Mouse (Mus musculus): ENCODE results near the gene Plk5.
"Not testable (repeated sequence)": the region's sequence is repeated elsewhere in the genome, so short reads cannot be mapped to it uniquely, and the experiment has no call there.

Plk5 gene

DNA sequence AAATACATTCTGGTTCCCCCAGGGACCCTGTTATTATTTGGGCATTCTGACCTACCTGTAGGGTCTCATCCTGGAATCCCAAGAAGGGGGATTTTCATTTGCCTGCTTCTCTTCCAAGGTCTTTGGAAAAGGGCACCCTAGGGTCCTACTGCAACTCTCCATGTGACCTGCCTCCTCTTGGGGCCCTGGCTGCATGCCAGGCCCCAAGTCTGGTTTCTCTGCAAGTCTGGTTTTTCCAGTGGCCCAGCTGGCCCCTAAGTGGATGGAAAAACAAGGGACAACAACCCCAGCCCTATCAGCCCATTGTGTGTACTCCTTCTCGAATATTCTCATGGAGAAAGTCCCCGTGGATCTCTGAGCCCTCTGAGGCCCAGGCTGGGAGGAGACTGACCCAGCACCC lies 25.4 kb upstream of the Plk5 start:
- DNase-seq (ENCODE audit: low spot score in 2 of 2), result no peak

DNA sequence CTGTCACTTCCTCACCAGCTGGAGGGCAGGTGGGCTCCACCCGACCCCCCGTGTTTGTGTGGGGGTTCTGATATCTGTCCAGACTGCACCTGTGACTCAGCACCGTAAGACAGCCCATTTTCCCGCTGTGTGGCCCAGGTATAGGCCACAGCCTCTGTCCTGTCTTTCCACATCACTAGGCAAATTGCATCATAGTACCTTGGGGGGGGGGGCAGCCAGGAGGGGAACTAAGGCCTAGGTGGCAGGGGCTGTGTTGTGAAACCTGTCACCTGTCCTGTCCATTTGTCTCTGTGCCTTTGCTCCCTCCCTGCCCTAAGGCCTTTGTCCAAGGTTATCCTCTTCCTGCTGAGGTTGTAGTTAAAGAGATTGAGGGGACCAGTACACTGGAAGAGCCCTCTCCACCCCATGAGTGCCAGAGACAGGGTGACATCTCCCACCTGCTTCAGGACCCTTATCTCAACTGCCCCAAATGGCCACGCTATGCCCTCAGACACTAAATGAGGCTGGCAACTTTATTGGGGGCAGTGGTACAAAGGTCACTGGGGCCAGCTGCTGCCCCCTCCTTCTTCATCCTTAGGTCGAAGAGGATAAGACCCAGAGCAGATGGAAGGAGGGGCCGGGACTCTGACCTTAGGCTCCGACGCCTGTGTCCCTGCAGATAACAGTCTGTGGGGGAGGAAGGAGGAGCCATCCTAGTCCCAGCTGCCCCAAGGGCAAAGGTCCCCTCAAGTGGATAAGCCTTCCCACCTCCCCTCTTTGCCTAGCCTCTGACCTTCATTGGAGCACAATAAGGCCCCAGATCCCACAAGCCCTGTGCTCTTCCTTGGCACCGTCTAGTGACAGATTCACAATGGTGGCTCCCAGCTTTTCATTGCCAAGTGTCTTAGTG lies 24.4 kb upstream of the Plk5 start:
- no peak for DNase-seq (ENCODE audit: low spot score in 2 of 2)

GRCm38 (mm10) chr10:80332525-80332989 lies 23.7 kb upstream of the Plk5 start:
- DNase-seq (ENCODE audit: low spot score in 2 of 2), result no peak

DNA sequence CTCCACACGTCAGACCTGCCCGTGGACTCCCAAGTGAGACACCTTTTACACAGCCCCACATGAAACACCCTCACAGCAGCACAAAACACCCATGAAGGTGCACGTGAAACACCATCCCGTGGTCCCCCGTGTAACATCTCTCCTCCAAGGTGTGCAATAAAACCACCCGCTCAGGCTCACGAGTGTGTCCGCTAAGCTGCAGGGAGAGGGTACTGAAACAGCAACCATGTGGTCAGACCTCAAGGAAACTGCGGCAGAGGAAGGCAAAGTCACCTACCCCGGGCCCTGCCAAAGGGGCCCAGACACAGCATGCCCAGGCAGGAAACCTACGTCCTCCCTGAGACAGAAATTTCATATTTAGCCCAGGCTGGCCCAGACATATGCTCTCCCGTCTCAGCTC lies 20.0 kb upstream of the Plk5 start:
- DNase-seq (ENCODE audit: low spot score in 2 of 2), result no peak

GRCm38 (mm10) chr10:80339941-80340750 lies 16.1 kb upstream of the Plk5 start:
- peak; percentile 89 to 90 for DNase-seq (ENCODE audit: low spot score in 2 of 2)

GRCm38 (mm10) chr10:80341026-80341425 lies 15.2 kb upstream of the Plk5 start:
- no peak for DNase-seq (ENCODE audit: low spot score in 2 of 2)

DNA sequence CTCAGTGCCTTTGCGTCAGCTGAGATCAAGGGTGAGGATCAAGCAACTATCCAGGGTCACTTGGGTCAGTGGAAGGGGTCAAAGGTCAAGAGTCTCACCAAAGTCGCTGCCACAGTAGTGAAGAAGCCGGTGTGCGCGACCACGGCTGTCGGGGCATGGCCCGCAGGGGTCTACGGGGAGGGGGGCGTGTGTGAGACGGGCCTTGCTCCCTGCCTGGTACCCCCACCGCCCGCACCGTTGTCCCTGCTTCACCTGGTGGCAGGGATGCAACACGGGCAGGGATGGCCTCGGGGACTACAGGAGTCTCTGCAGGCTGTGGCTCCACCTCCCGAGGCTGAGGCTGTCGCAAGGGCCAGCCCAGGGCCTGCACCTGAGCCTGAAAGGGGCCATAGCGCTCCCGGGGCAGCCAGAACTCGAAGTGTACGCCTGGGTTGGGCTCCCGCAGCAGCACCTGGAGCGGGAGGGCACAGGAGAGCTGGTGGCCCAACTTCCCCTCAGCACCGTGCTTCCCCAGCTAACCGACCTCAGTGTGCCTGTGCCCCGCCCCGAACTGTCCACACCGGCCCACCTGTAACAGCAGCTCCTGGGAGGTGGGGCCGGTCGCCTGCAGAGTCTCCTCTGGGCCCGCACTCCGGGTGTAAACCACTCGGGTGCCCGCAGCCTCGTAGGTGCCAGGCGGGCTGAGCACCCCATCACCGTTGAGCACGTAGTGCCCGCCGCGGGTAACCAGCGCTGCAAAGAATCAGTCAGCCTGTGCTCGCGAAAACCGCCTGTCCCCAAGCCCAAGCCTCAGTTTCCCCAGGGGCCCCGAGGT lies 14.6 kb upstream of the Plk5 start:
- DNase-seq (ENCODE audit: low spot score in 2 of 2), result no peak

DNA sequence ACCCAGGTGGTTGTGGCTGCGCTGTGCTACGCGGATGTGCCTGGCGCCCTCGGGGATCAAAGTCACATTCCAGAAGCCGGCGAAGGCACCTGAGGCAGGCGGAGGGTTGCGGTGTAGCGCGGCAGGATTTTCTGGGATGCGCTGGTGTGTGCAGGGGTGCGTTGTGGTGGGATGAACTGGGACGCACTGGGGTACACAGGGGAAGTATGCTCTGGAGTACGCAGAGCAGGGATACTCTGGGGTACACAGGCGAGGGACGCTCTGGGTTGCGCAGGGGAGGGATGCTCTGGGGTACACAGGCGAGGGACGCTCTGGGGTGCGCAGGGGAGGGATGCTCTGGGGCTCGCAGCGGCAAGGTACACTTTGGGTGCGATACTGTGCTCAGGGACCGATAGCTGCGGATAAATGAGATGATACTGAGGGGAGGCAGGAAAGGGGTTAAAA lies 13.9 kb upstream of the Plk5 start:
- no peak for DNase-seq (ENCODE audit: low spot score in 2 of 2)

- DNase-seq (ENCODE audit: low spot score in 2 of 2), result no peak
Observed at GRCm38 (mm10) chr10:80342749-80343424, 13.4 kb upstream of the Plk5 start.

- no peak for DNase-seq (ENCODE audit: low spot score in 2 of 2)
Observed at GRCm38 (mm10) chr10:80343425-80343895, 12.8 kb upstream of the Plk5 start.

- no peak for DNase-seq (ENCODE audit: low spot score in 2 of 2)
Observed at GRCm38 (mm10) chr10:80344131-80344661, 12.1 kb upstream of the Plk5 start.

GRCm38 (mm10) chr10:80345122-80345521 lies 11.1 kb upstream of the Plk5 start:
- no peak for DNase-seq (ENCODE audit: low spot score in 2 of 2)

GRCm38 (mm10) chr10:80345929-80346328 lies 10.3 kb upstream of the Plk5 start:
- not testable (repeated sequence) for DNase-seq (ENCODE audit: low spot score in 2 of 2)

- no peak for DNase-seq (ENCODE audit: low spot score in 2 of 2)
Observed at GRCm38 (mm10) chr10:80347514-80347967, 8.7 kb upstream of the Plk5 start.

- no peak for DNase-seq (ENCODE audit: low spot score in 2 of 2)
Observed at GRCm38 (mm10) chr10:80348244-80348781, 7.9 kb upstream of the Plk5 start, which contains the start of gene Adamtsl5. Adamtsl5 (minus strand) TSS chr10:80348412.

DNA sequence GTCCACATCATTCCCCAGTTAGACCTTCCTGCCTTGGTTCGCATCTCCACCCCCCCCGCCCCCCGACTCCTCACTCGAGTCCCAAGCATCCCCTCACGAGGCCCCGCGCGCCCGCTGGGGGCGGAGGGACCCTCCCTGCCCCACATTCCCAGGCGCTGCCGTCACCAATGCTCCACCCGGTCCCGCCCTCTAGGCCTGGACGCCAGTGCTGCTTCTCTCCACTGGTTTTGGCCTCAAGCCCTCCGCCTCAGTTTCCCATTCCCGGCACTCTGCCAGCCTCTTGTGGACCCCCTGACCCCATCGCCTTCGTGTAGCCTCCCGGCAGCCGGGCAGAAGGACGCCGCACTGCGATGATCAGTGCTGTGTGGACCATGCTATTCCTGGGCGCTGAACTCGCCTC lies 7.3 kb upstream of the Plk5 start:
- DNase-seq (ENCODE audit: low spot score in 2 of 2), result no peak

DNA sequence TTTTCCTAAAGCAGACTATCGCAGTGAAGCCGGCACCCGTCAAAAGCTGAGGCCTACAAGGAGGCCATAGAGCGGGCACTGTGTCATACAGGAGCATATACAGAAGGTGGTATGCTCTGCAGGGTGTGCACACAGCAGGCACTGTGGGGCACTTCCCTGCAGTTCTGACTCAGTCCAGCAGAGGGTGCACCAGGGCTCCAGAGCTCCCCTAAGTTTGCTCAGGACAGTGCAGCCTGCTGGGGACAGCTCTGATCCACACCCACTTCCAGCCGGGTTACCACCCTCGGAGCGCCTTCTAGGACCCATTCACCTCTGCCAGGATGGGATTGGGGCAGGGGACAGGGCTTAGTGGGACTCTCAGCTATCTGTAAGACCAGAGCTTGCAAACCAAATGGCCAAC lies 6.0 kb upstream of the Plk5 start:
- peak; percentile 66 to 86 for DNase-seq (ENCODE audit: low spot score in 2 of 2)

GRCm38 (mm10) chr10:80351896-80352295 lies 4.4 kb upstream of the Plk5 start:
- DNase-seq (ENCODE audit: low spot score in 2 of 2), result no peak

GRCm38 (mm10) chr10:80352727-80353126 lies 3.5 kb upstream of the Plk5 start:
- DNase-seq (ENCODE audit: low spot score in 2 of 2), result no peak

DNA sequence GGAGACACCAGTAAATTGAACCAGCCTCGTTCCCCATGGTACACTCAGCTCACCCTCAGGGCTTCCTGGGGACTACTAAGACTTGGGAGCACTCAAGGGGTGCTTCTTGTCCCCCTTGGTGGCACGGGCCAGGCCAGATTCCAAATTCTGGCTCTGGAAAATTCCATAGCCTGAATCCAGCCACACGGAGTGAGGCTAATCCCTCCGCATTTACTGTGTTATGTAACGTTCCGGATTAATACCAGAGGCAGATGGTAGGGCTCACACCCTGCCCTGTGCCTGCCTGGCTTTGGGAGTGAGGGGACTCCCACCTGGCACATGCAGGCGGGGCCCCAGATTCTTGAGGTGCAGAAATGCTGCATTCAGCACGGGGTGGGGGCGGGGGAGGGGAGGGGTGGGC lies 828 bp upstream of the Plk5 start:
- DNase-seq (ENCODE audit: low spot score in 2 of 2), result no peak
